Mouse (Mus musculus) regulatory T cell (primary cell): Measurements from ENCODE around the gene Arid3c.
"Not testable (repeated sequence)": the region's sequence is repeated elsewhere in the genome, so short reads cannot be mapped to it uniquely, and the experiment has no call there.

Experiments
- in situ Hi-C: fragments of 300-600 bp; cut with MboI, MseI; formaldehyde crosslinking; loops from one replicate; pipeline ENCODE4 v1.15.1; 2025; ENCODE audit warnings: high pct_unique_total_duplicates

Gene Arid3c

DNA sequence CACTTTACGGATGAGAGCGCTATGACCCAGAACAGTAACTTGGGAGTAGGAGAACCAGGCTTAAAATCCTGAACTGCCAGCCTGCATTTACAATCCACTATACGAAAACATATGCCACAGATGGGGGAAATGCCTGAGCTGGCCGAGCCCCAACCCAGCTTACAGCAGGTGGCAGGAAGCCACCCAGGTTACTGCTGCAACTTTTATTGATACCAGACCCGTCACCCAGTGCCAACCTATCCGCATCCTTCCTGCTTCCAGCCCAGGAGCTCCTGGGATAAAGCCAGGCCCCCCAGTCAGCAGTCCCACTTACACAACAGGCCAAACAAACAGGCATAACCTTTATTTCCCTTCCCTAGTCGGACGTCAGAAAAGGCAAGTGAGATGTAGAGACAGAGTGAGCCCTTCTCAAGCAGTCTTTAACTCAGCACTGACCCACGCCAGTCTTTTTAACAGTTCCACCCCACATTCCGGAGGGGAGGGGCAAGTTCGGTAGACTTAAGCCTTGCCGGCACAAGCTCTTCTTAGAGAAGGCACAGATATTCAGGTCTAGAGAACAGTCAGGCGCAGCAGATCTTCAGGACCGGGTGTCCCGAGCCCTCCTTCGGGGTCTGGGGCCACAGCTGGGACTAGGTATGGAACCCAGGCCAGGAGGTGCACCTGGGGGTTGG lies 19.1 kb downstream of the Arid3c start:
- in situ Hi-C loops, result loop anchor here (25.0 kb wide), 1 partner anchor 625 kb away; the partner anchor contains the start of gene Aqp3

DNA sequence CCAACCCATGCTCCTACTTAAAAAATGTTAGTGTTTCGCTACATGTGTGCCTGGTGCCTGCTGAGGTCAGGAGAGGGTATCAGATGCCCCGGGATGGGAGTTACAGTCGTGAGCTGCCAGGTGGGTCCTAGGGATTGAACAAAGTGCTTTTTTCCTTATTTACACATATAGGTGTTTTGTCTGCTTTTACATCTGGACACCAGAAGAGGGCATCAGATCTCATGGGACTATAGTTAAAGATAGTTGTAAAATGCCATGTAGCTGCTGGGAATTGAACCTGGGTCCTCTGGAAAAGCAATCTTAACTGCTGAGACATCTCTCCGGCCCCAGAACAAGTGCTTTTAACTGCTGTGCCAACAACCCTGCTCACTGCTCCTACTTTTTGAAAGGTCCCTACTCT lies 20.7 kb downstream of the Arid3c start:
- in situ Hi-C loops, result loop anchor here (25.0 kb wide), 1 partner anchor 623 kb away; the partner anchor contains the start of gene Aqp3

DNA sequence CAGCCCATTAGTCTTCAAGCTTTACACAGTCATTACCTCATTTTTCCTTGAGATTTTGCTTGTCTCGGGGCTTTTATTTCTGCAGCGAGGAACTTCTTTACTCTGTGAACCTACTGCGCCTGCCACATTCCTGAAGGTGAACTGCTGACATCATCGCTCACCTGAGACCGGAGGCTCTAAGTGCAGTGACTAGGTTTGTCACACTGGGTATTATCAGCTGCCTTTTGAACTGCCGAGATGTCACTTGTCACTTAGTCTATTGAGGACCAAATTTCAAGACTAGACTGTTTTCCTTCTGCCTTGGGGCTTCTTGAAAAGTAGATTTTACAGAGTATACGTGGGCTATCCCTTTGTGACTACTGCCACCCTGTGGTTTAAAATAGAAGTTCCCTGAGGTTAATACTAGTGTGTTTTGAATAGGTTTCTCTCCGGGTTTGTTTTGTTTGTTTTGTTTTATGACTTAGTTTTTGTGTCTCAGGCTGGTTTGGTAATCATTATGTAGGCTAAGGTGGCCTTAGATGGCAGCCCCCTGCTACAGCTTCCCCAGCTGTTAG lies 22.7 kb downstream of the Arid3c start:
- in situ Hi-C loops, result loop anchor here (25.0 kb wide), 1 partner anchor 621 kb away; the partner anchor contains the start of gene Aqp3

DNA sequence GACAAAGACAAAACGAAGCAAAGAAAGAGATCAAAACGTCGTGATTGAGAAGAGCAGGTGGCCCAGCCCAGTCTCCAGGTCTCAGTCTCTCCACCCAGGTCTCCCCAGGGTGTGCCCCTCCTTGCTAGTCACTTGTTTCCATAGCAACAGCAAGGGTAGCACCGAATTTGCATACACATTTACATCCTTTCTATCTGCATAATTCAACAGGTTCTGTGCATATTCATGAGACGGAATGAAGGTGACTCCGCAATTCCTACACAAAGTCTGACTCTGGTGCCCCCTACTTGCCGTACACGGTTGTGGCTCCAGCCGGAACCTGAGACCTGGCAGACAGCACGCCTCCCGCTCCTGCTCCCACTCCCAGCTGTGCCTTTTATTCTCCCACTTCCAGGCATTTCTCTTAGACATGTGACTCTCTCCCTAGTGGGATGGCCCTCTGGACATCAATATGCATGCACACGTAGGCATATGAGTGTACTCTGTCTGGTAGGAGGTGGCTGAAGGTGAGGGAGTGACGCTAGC lies 23.9 kb downstream of the Arid3c start:
- in situ Hi-C loops, result loop anchor here (25.0 kb wide), 1 partner anchor 620 kb away; the partner anchor contains the start of gene Aqp3

GRCm38 (mm10) chr4:41705922-41706754 lies 24.8 kb downstream of the Arid3c start:
- in situ Hi-C loops, result loop anchor here (25.0 kb wide), 1 partner anchor 619 kb away; the partner anchor contains the start of gene Aqp3

DNA sequence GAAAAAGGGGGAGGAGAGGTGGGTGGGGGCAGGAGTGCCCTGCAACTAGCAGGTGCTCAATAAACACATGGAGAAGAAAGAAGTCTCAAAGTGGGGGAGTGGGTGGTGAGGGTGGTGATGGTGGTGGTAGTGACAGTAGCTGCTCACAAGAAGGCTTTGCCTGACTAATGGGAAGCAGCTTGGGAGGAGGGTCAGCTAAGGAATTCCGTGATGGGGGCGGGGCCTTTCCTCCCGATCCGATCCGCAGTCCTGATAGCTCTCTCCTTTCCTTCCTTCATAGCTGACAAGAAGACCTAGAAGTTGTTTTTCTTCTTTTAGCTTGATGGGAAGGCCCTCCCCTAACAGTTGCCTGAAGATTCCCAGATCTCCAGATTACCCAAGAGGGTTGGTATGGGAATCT lies 26.3 kb downstream of the Arid3c start:
- in situ Hi-C loops, result loop anchor here (25.0 kb wide), 1 partner anchor 617 kb away; the partner anchor contains the start of gene Aqp3

DNA sequence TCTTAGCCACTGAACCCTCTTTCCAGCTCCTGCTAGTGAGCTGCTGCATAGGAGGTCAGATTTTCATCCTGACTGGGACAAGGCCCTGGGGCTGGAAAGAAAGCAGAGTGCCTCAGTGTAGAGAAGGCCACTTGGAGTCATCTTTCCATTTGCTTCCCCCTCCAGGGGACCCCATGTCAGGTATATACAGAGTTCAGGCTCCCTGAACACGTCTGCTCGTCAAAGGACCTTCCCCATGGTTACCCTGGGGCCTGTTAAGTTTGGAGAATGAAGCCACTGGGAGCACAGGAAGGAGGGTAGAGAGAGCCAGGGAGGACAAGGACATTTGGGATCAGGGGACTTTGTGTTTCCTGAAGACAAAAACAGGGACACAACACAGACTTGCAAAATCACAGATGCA lies 28.7 kb downstream of the Arid3c start:
- in situ Hi-C loops, result loop anchor here (25.0 kb wide), 1 partner anchor 615 kb away; the partner anchor contains the start of gene Aqp3

DNA sequence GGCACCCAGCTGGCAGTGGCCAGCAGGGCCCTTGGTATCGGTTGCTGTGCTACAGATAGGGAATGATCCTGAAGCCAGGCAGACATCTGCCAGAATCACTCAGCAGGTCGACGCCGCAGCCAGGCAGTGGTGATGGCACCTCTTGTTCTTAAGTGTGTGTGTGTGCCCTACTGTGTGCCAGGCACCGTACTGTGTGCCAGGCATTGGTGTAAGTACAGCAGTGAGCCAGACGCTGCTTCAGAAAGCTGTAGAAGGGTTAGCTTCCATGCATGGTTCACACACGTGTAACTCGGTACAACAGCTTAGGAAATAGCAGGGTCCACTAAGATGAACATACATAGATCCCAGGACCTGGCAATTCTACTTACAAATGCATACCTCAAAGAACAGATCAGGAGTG lies 30.7 kb downstream of the Arid3c start:
- in situ Hi-C loops, result loop anchor here (25.0 kb wide), 1 partner anchor 613 kb away; the partner anchor contains the start of gene Aqp3

DNA sequence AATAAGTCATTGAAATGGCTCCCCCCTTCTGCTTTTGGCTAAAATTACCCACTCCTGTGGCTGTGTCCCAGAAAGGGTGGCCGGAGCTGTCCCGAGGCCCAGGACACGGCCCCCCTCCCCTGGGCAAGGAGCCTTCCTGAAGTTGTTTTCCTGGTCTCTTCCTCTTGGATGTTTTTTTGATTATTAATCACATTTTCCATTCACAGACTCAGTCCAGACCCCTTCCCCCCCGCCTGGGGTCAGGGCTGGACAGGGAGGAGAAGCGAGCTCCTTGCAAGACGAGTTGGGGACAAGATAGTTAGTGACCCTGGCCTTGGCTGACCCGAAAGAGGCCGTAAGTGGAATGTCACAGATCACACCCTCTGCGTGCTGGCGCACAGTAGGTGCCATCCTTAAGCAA lies 31.2 kb downstream of the Arid3c start, which contains the start of gene Il11ra1:
Il11ra1 (plus strand) TSS at position 207 of the 400 bp plus-strand sequence.
- in situ Hi-C loops, result loop anchor here (5.0 to 25.0 kb wide), 2 partner anchors 473 to 612 kb away; partner anchors contain the start of gene Aqp3

DNA sequence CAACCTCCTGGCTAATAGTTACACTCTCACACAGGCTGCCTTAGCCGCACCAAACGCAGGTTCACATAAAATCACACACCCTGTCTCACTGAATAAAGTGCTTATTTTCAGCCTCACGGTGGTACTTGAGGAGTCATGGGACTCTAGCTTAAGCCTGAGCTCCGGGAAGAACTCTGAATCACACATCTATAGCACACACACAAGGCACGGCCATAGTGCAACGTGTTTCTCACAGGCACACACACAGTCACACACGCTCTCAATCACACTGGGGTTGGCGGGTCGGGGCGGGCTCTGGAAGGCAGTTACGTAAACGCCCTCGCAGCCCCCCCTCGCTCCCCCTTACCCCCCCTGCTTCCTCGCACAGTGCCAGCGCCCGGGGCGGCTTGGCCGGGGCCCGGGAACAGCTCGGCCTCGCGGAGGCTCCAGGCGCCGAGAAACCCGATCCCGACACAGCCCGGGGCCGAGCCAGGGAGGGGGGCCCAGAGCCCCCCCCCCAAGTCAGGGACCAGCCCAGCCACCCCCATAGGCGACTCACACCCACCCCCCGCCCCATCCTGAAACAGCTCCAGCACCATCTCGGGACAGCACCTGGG lies 32.4 kb downstream of the Arid3c start:
- in situ Hi-C loops, result loop anchor here (5.0 kb wide), 1 partner anchor 474 kb away; no protein-coding TSS in a partner anchor

DNA sequence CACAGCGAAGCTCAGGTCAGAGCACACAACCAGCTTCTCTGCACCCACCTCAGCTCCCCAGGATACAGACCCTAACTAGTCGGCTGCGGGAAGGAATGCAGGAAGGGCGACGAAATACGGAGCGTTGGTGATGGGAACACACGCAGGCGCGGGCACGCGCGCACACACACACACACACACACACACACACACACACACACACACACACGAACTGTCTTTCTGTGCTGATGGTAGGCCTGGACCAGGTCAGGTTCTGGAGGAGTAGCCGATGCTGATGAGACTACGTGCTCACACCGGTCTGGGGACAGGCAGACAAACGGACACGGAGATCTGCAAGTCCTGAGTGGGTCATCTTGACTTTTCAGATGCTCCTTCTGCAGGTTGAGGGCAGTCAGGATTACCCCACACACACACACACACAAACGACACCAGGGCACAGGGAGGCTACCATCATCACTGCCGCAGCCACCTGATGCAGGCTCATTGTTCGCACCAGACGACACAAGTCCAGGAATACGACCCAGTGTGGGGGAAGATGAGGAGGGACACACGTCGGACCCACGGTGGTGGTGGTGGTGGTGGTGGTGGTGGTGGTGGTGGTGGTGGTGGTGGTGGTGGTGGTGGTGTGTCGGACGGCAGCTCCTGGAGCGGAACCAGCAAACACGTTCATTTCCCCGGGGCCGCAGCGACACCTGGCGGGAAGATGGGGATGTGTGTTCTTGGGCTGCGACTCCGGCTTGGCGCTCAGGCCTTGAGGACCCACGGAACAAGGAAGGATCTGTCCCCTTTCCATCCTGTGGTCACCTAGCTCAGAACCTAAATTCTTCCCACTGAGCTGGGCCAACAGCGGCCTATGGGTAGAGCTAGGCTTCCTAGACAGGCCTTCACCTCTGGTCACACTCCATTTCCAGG lies 33.8 kb downstream of the Arid3c start, which contains the start of gene Cntfr:
Cntfr (minus strand) TSS at position 160 of the 912 bp plus-strand sequence.
- in situ Hi-C loops, result loop anchor here (5.0 kb wide), 1 partner anchor 475 kb away; no protein-coding TSS in a partner anchor

GRCm38 (mm10) chr4:41696452-41696851 lies 34.5 kb downstream of the Arid3c start:
- in situ Hi-C loops, result loop anchor here (5.0 kb wide), 1 partner anchor 476 kb away; no protein-coding TSS in a partner anchor

- in situ Hi-C loops, result loop anchor here (5.0 kb wide), 1 partner anchor 477 kb away; no protein-coding TSS in a partner anchor
Measured at GRCm38 (mm10) chr4:41695800-41696199, 35.1 kb downstream of the Arid3c start.

- in situ Hi-C loops, result loop anchor here (5.0 kb wide), 1 partner anchor 979 kb away; no protein-coding TSS in a partner anchor
Measured at GRCm38 (mm10) chr4:41693511-41693910, 37.4 kb downstream of the Arid3c start.

DNA sequence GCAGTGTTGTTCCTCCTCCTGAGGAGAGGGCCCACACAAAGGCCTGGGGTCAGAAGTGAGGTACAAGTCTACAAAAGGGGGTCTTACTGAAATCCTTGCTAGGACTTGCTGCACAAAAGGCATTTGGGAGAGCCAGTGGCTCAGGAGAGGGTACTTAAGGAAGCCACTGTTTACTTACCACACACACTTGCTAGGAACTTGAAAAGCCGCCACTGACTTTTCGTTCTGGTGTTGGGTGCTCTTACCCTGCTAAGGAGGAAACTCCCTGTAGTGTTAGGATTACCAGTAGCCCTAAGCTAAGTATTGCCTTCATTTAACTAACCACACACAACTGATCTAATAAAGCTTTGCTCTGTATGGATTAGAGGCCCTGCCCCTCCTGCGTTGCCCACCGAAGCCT lies 40.9 kb downstream of the Arid3c start:
- in situ Hi-C loops, result loop anchor here (5.0 kb wide), 1 partner anchor 982 kb away; no protein-coding TSS in a partner anchor

DNA sequence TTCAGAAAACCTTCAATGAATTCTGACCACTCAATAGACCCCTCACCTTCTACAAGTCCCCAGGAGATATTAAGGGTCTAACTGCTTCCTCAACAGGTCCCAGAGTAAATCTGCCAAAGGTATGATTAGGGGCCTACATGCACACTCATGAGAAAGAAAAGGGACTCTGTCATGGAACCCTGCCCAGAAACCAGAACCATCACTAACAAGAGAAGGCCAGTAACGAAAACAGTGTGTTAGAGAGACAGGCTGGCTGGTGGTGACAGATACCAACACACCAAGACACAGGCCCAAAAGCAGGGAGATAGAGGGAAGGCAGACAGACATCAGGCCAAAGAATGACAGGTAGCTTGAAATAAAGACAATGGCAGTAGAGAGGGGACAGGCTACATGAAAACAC lies 42.4 kb downstream of the Arid3c start:
- in situ Hi-C loops, result not testable (repeated sequence)

DNA sequence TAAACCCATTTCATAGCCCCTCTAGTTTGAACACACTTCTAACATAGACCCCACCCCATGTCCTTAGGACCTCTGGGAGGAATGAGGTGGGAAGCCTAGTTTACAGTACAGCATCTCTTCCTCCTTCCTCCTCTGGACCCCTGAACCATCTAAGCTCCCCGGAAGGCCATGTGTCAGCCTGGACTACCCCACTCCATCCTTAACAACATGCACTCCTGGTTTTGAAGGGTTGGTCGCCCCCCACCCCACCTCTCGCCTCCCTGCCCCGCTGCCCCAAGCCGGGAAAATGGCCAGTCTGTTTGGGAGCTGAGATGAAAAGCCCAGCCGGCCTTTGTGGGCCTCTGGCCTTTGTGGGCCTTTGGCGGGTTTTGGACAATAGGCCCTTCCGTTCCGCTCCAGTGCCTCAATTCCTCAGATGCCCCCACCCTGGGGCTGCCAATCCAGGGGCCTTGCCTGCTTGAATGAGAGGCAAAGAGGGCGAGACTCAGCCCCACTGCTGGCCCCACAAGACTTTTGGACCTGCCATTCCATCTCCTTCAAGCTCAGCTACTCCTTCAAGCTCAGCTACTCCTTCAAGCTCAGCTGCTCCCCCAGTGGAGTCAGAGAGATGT lies 45.0 kb downstream of the Arid3c start:
- in situ Hi-C loops, result not testable (repeated sequence)

- in situ Hi-C loops, result not testable (repeated sequence)
Measured at GRCm38 (mm10) chr4:41684931-41685453, 46.0 kb downstream of the Arid3c start.
